Mouse (Mus musculus): ENCODE results near the gene Ptprd.

DNA sequence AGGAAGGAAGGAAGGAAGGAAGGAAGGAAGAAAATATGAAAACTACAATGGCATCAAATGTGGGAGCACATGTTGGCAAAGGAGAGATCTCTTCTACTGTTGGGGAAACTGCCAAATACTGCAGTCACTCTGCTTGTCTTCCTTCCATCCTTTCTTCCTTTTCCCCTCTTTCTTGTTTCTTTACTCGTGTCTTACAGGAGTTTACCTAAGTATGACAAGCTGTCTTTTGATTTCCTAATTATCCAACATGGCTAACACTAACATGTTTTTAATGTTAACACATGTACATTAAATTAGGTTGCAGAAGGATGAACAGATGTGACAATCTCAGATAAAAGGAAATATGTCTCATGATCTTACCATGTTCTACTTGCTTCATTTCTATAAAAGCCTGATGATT, 625.5 kb downstream of the Ptprd start:
- TF ChIP-seq TAL1 (IDR thresholded peaks at IDR 0.05; ENCODE audit: low read length) (no peak), POLR2A (IDR thresholded peaks at IDR 0.05; ENCODE audit: control insufficient read depth in 1 of 2, insufficient read depth in 1 of 2, low read depth in 1 of 2, low read length in 2 of 2, poor library complexity in 1 of 2) (no peak), CTCF (IDR thresholded peaks at IDR 0.05 in 2 of 3, conservative IDR thresholded peaks at IDR 0.05 in 1 of 3; ENCODE audit: control insufficient read depth in 1 of 3, insufficient read depth in 1 of 3, low read depth in 2 of 3, low read length in 3 of 3, poor library complexity in 1 of 3, severe bottlenecking in 1 of 3) (no peak)

Data from MEL (cell line).